Mouse (Mus musculus) adrenal gland (tissue): ENCODE measurements around the gene Hoxa1.

Source experiments
- intact Hi-C: fragments of 180-260 bp; cut with DNase I; formaldehyde crosslinking; loops from one replicate; pipeline ENCODE4 v1.15.1; 2025

The Hoxa1 gene

GRCm38 (mm10) chr6:52121173-52121572 is 36.9 kb downstream of the Hoxa1 start:
- intact Hi-C loops = no loop called here

GRCm38 (mm10) chr6:52118903-52119635 is 39.0 kb downstream of the Hoxa1 start:
- intact Hi-C loops = no loop called here

GRCm38 (mm10) chr6:52115899-52116298 is 42.2 kb downstream of the Hoxa1 start:
- intact Hi-C loops = no loop called here

GRCm38 (mm10) chr6:52111846-52112245 is 46.3 kb downstream of the Hoxa1 start:
- intact Hi-C loops = no loop called here

- intact Hi-C loops = no loop called here
These were observed 50.7 kb downstream of the Hoxa1 start for GRCm38 (mm10) chr6:52107400-52107799.

GRCm38 (mm10) chr6:52106716-52107115 is 51.4 kb downstream of the Hoxa1 start:
- intact Hi-C loops = no loop called here

GRCm38 (mm10) chr6:52106178-52106577 is 51.9 kb downstream of the Hoxa1 start:
- intact Hi-C loops = no loop called here
